Mouse (Mus musculus) heart, embryonic 16.5 days (tissue): Measurements from ENCODE around the gene Snrk. TPM values are rescaled to one million over a fixed set of nuclear protein-coding genes. Genes with fewer than 3 reads are reported as not detected.

Source experiments
- ATAC-seq: fragments of 200-750 bp; cut with Nextera tagmentation; replicated peaks from 2 replicates; pipeline ENCODE4 v1.8.0; 2017; ENCODE audit warnings: moderate number of reproducible peaks; ENCODE audit not compliant: insufficient read depth, low FRiP score; ENCODE audit errors: extremely low read depth
- H3K27ac ChIP-seq: fragments of 300-500 bp; sonication (generic); 2 replicates; pipeline ENCODE4 v1.5.1; 2014; ENCODE audit warnings: mild to moderate bottlenecking, low read length, control low read depth, moderate library complexity
- H3K27me3 ChIP-seq: fragments of 300-500 bp; sonication (generic); 2 replicates; pipeline ENCODE4 v1.6.1; 2014; ENCODE audit warnings: low read length, mixed read lengths; ENCODE audit not compliant: control insufficient read depth, insufficient read depth
- H3K36me3 ChIP-seq: fragments of 300-500 bp; sonication (generic); 2 replicates; pipeline ENCODE4 v1.6.1; 2014; ENCODE audit not compliant: control insufficient read depth, insufficient read depth
- H3K4me1 ChIP-seq: fragments of 300-500 bp; sonication (generic); 2 replicates; pipeline ENCODE4 v1.6.1; 2014; ENCODE audit warnings: low read length, mixed read lengths; ENCODE audit not compliant: control insufficient read depth, insufficient read depth
- H3K4me2 ChIP-seq: fragments of 300-500 bp; sonication (generic); 2 replicates; pipeline ENCODE4 v1.6.1; 2014; ENCODE audit warnings: low read depth, mild to moderate bottlenecking, control low read depth, low read length
- H3K4me3 ChIP-seq: fragments of 300-500 bp; sonication (generic); 2 replicates; pipeline ENCODE4 v1.5.1; 2014; ENCODE audit warnings: mild to moderate bottlenecking, control low read depth, low read length
- H3K9ac ChIP-seq: fragments of 300-500 bp; sonication (generic); 2 replicates; pipeline ENCODE4 v1.6.1; 2014; ENCODE audit warnings: low read length, control low read depth
- H3K9me3 ChIP-seq: fragments of 300-500 bp; sonication (generic); replicated peaks from 2 replicates; pipeline ENCODE4 v1.6.1; 2016; ENCODE audit warnings: low read length; ENCODE audit not compliant: control insufficient read depth
- WGBS: fragments of 180-500 bp; shearing (Covaris S2); extraction: QIAGEN DNeasy Blood & Tissue Kit; methylation state at CpG from one replicate; pipeline ENCODE4 v1.1.7; 2014; 5-methylcytosine and 5-hydroxymethylcytosine counted together
- polyA plus RNA-seq: library from polyadenylated mRNA; unstranded; fragments of >200 nt; fragmentation: Nextera tagmentation; extraction: Ambion mirVana; gene quantifications from 2 replicates; pipeline ENCODE4 v1.2.1, GENCODE M21; 2015

The Snrk gene
- polyA plus RNA-seq, 1 experiment from 2014 or later: 61.7 TPM

DNA sequence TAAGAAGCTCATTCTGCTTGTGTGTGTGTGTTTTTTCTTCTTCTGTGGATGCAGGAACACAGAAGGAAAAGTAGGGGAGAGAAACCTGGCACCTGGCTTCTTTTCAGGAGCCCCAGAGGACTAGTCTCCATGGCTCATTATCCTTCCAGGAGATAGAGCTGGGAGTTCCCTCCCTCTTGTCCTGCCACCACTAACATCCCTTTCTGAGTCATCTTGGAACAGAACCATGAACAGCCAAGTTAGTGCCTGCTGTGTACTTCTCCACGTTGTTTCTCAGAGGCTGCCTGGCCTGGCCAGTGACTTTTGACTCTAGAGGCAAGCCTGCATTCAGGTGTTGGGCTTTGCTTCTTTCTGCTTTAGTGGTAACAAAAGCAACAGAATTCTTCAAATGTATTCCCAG is 707 bp upstream of the Snrk start:
- 42% methylated on average over 1 of the region's 1 CpGs for WGBS

DNA sequence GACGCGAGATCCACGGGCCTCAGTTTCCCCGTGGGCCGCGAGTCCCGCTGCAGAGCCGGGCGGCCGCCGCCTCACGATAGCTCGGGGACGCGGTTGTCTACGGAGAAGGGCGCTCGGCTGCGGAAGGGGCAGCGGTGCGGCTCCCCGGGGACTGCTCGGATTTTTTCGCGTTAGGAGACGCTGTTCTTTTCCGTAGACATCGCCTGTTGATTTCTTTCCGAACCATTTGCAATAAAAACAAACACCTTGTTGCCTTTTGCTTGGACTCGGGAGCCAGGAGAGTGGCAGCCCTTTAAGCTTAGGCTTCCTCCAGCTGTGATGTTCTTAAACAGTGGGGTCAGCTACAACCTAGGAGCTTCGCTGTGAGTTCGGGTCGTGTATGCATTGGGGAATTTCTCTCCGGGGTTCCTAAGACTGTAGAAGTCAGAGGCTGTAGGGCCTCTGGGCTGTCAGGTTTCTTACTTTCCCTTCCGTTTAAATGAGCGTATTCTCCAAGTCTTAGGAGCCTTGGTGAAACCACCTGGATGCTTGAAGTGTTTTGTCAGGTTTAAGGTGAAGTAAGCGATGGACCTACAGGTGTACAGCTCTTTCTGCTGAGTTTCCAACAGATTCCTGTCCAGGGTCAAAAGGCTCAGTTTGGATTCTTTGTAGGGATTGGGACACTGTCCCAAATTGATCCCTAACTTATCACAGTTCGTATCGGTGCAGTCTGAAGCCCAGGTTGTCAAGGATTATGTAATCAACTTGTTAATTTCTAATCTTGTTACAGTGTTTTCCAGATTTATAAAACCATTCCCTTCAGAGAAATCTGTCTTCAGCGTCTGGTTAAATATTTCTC is 845 bp downstream of the Snrk start:
- Histone ChIP-seq H3K4me2 (peak overlapping the region; percentile 84), H3K4me1 (peaks cover 17% of the 10 kb centered on the region), H3K9me3 (no peaks in the 10 kb centered on the region), H3K9ac (peak overlapping the region; percentile 99), H3K27ac (peak overlapping the region; percentile 88), H3K36me3 (no peaks in the 10 kb centered on the region), H3K4me3 (peak overlapping the region; percentile 89), H3K27me3 (no peaks in the 10 kb centered on the region)
- ATAC-seq: peak; percentile 10; the same call in 1 of the 2 replicates
- WGBS: 4% methylated on average over 40 of the region's 40 CpGs

More for the DNA sequence above, 707 bp upstream of the Snrk start:
- H3K27ac ChIP-seq: no peak overlapping the region
- H3K27me3 ChIP-seq: no peaks in the 10 kb centered on the region
- no peaks in the 10 kb centered on the region for H3K9me3 ChIP-seq
- H3K4me1 ChIP-seq: peaks cover 9% of the 10 kb centered on the region
- no peaks in the 10 kb centered on the region for H3K36me3 ChIP-seq
- no peak overlapping the region for H3K4me3 ChIP-seq
- no peak for ATAC-seq
- no peak overlapping the region for H3K4me2 ChIP-seq
- H3K9ac ChIP-seq: no peak overlapping the region

DNA sequence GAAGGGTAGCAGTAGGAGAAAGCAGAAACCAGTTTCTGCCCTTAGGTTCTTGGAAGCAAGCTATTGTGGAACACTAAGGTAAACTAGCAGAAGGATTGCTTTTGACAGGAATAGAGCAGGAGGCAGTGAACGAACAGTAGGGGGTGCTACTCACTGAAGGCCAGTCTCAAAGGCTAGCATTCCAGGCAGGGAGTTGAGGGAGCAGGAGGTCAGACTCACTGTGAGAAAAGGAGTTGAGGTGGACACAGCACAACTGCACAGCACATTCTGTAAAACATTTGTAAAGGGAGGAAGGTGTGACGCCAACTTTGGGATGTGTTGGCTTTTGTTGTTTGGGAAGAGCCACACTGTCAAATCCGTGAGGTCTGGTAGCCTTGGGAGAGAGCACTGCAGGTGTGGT is 3.0 kb downstream of the Snrk start:
- no peak for ATAC-seq
- Histone ChIP-seq H3K27ac (peak overlapping the region; percentile 56; the same call in 1 of the 2 replicates), H3K27me3 (no peaks in the 10 kb centered on the region), H3K9ac (peak overlapping the region; percentile 40; the same call in 1 of the 2 replicates), H3K4me3 (peak overlapping the region; percentile 29), H3K36me3 (no peaks in the 10 kb centered on the region), H3K4me2 (peak overlapping the region; percentile 50), H3K4me1 (peaks cover 23% of the 10 kb centered on the region), H3K9me3 (no peaks in the 10 kb centered on the region)
- 40% methylated on average over 3 of the region's 3 CpGs for WGBS

DNA sequence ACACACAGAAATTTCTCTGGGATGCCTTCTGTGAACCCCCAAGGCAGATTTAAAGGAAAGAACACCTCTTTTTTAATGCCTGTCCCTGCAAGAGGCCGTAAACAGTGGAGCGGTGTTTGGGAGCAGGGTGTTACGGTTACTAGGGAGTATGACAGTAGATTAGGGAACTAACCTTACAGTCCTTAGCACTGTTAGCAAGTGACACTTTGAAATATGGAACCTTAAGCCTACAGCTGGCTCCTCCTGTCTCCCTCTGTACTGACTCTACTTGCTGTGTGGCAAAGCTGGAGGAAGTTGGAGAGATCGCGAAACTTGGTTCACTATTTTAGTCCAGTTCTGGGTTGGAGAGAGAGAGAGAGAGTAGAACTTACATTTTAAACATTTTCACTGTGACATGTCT is 5.0 kb downstream of the Snrk start:
- Histone ChIP-seq H3K4me1 (peaks cover 29% of the 10 kb centered on the region), H3K27me3 (no peaks in the 10 kb centered on the region), H3K27ac (0 out of 2 replicates have a peak overlapping the region, but pooled peaks have one; percentile 2), H3K4me2 (peak overlapping the region; percentile 29; the same call in 1 of the 2 replicates), H3K4me3 (no peak overlapping the region), H3K9ac (no peak overlapping the region), H3K9me3 (no peaks in the 10 kb centered on the region), H3K36me3 (no peaks in the 10 kb centered on the region)
- 87% methylated on average over 5 of the region's 5 CpGs for WGBS
- no peak for ATAC-seq

DNA sequence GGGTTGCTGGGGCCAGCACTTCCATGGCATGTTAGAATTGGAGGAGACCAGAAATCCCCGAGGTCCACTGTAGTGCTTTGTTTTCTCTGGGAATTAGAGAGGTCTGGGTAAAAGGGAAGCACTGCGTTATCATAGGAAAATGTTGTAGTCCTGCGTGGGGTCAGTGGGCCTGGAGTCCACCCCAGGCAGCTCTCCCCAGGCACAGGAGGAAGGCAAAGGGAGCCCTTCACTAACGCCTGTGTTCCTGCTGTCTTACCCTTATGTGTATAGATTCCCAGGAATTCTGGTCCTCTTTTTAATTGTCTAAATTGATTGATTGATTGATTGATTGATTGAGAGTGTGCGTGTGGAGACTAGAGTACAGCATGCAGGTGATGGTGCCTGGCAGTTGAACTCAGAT is 6.1 kb downstream of the Snrk start:
- ATAC-seq: no peak
- peak overlapping the region; percentile 43; the same call in 1 of the 2 replicates for H3K27ac ChIP-seq
- H3K9me3 ChIP-seq: no peaks in the 10 kb centered on the region
- no peak overlapping the region for H3K4me3 ChIP-seq
- no peaks in the 10 kb centered on the region for H3K36me3 ChIP-seq
- no peaks in the 10 kb centered on the region for H3K27me3 ChIP-seq
- 63% methylated on average over 5 of the region's 5 CpGs for WGBS
- H3K4me1 ChIP-seq: peaks cover 27% of the 10 kb centered on the region
- no peak overlapping the region for H3K9ac ChIP-seq
- peak overlapping the region; percentile 10; the same call in 1 of the 2 replicates for H3K4me2 ChIP-seq

DNA sequence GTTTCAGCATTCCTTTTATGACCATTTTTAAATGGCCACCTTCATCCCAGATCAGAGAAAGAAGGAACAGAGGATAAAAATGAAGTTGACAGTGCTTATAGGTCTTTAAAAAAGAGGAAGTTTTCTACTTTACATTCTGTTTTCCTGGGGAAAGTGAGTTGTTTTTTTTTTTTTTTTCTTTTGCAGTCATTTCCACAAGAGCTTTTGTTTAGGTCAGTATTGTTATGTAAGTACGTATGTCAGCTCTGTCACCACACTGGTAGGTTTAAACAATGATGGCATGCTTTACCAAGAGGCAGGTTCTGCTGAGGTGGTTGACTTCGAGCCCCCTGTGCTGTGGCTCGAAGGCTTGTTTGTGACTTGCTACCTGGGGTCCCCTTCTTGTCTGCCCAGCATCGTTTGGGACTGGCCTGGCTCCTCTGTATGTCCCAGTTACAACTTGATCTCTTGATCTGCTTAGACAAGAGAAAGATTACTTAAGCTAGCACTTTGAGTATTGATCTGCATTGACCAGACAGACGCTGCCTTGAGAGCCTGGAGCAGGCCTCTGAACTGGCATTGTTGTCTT is 8.7 kb downstream of the Snrk start:
- no peak overlapping the region for H3K9ac ChIP-seq
- H3K36me3 ChIP-seq: no peaks in the 10 kb centered on the region
- peaks cover 31% of the 10 kb centered on the region for H3K4me1 ChIP-seq
- H3K9me3 ChIP-seq: no peaks in the 10 kb centered on the region
- ATAC-seq: no peak
- no peak overlapping the region for H3K4me2 ChIP-seq
- no peaks in the 10 kb centered on the region for H3K27me3 ChIP-seq
- WGBS: 65% methylated on average over 5 of the region's 5 CpGs
- H3K27ac ChIP-seq: no peak overlapping the region
- no peak overlapping the region for H3K4me3 ChIP-seq

DNA sequence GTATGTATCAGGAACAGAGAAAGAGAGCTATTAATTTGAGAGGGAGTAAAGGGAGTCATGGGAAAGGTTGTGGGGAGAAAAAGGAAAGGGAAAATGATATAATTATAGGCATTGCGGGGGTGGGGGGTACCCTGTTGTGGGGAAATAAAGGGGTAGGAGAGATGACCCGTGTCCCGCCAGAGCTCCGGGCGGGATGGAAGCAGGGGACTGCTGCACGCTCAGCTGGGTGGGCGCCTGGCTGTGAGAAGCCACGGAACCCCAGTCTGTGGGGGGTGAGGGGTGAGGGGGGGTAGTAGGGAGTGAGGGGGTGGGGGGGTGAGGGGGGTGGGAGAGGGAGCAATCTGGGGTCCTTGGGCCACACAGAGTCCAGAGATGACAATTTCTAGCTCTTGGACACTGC is 9.7 kb downstream of the Snrk start:
- H3K27ac ChIP-seq: no peak overlapping the region
- H3K9me3 ChIP-seq: no peaks in the 10 kb centered on the region
- no peak overlapping the region for H3K4me2 ChIP-seq
- peaks cover 33% of the 10 kb centered on the region for H3K4me1 ChIP-seq
- no peak; the same call in 1 of the 2 replicates for ATAC-seq
- H3K9ac ChIP-seq: no peak overlapping the region
- H3K4me3 ChIP-seq: no peak overlapping the region
- WGBS: 78% methylated on average over 6 of the region's 8 CpGs
- no peaks in the 10 kb centered on the region for H3K36me3 ChIP-seq
- H3K27me3 ChIP-seq: no peaks in the 10 kb centered on the region

DNA sequence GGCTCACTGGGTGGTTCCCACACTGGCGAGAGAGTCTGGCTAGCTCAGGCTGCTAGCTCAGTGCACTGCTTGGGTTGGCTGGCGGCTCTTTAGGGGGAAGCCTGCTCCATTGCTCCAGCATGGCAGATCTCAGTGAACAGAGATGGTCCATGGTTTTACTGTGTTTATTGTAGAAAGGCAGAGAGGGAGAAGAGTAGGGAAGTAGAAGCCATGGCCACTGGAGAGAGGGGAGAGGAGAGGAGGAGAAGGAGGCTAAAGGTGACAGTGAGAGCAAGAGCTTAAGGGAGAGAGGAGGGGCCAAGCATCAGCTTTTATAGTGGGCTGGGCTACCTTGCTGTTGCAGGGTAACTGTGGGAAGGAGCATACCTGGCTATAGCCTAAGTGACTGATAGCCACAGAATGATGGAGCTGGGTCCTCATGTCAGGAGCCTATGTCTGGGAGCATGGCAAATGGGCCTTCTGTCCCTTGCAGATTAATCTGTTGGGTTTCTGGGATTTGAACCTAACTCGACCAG is 10.3 kb downstream of the Snrk start:
- no peak overlapping the region for H3K4me2 ChIP-seq
- 74% methylated on average over 3 of the region's 3 CpGs for WGBS
- ATAC-seq: no peak

DNA sequence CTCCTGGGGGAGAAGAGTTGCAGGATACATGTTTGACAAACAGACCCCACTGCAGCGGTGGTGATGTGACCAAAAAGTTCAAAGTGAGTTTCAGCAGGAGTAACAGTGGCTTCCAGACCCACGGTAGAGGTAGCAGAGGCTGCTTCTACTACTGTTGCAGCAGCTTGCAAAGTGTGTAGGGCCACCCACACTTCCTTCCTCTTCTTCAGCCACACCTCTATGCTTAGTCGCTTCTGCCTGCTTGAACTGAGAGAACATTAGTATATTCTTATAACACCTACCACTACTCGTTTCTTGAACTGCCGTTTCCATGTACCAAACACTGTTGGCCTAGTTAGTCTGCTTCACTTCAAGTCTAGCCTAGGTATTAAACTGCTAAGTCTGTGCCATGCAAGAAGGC is 11.6 kb downstream of the Snrk start:
- Histone ChIP-seq H3K27me3 (no peaks in the 10 kb centered on the region), H3K27ac (no peak overlapping the region), H3K9ac (no peak overlapping the region), H3K4me3 (no peak overlapping the region), H3K36me3 (no peaks in the 10 kb centered on the region), H3K4me1 (peaks cover 21% of the 10 kb centered on the region), H3K9me3 (no peaks in the 10 kb centered on the region), H3K4me2 (no peak overlapping the region)
- ATAC-seq: no peak
- WGBS: 61% methylated on average over 5 of the region's 5 CpGs

More for the DNA sequence above, 10.3 kb downstream of the Snrk start:
- Histone ChIP-seq H3K4me1 (peaks cover 31% of the 10 kb centered on the region), H3K27ac (no peak overlapping the region), H3K36me3 (no peaks in the 10 kb centered on the region), H3K9ac (no peak overlapping the region), H3K27me3 (no peaks in the 10 kb centered on the region), H3K9me3 (no peaks in the 10 kb centered on the region), H3K4me3 (no peak overlapping the region)
